ENCODE assay signal across 8 mouse cellular contexts in genomic region chr1:97659405-97659804, GRCm38 (mm10). TPM values are rescaled to one million over a fixed set of nuclear protein-coding genes. Genes with fewer than 3 reads are reported as not detected.
DNase-seq lines count a peak whose midpoint lies in the region; ATAC-seq lines count a peak whose summit lies in the region.

No protein-coding gene starts in this region.

- peaks cover 37% of the 10 kb centered on the region for H3K4me1 ChIP-seq in forebrain, embryonic 16.5 days (replicated peaks; ENCODE audit: control insufficient read depth, insufficient read depth, low read length)
- H3K4me1 ChIP-seq in stomach, embryonic 16.5 days (ENCODE audit: control insufficient read depth, insufficient read depth, low read length), result peaks cover 8% of the 10 kb centered on the region; the same call in 1 of the 2 replicates

- peak; percentile 29 for DNase-seq in CD4-positive, CD25-positive, alpha-beta regulatory T cell, adult 2 months (ENCODE audit: low read depth, low spot score)
- DNase-seq in 3T3-L1 (ENCODE audit: low read depth, low spot score), result peak; percentile 21
- DNase-seq in lung, postnatal 36 days, result peak; percentile 46
- no peak for DNase-seq in left cerebral cortex, adult 9 months (ENCODE audit: low spot score in 2 of 2)
- no peak for DNase-seq in urinary bladder, postnatal 4 days (ENCODE audit: low spot score in 2 of 2)

- no peak overlapping the region for H3K9ac ChIP-seq in forebrain, embryonic 16.5 days (replicated peaks; ENCODE audit: low read depth, low read length)
- H3K9ac ChIP-seq in stomach, embryonic 16.5 days (ENCODE audit: low read length), result 0 out of 2 replicates have a peak overlapping the region, but pooled peaks have one; percentile 9

- no peak overlapping the region for H3K27ac ChIP-seq in forebrain, embryonic 16.5 days (ENCODE audit: low read length)
- H3K27ac ChIP-seq in stomach, embryonic 16.5 days (ENCODE audit: low read length), result no peak overlapping the region

- H3K4me2 ChIP-seq in forebrain, embryonic 16.5 days (ENCODE audit: low read length), result peak overlapping the region; percentile 71
- H3K4me2 ChIP-seq in stomach, embryonic 16.5 days (ENCODE audit: low read depth, low read length), result peak overlapping the region; percentile 90

- H3K9me3 ChIP-seq in forebrain, embryonic 16.5 days (ENCODE audit: control insufficient read depth, low read length), result no peaks in the 10 kb centered on the region
- H3K9me3 ChIP-seq in stomach, embryonic 16.5 days (replicated peaks; ENCODE audit: control insufficient read depth, low read length), result no peaks in the 10 kb centered on the region

- peak overlapping the region; percentile 98 for H3K4me3 ChIP-seq in forebrain, embryonic 16.5 days (replicated peaks; ENCODE audit: low read length)
- H3K4me3 ChIP-seq in stomach, embryonic 16.5 days (replicated peaks; ENCODE audit: low read length), result peak overlapping the region; percentile 94

- no peaks in the 10 kb centered on the region for H3K36me3 ChIP-seq in forebrain, embryonic 16.5 days (ENCODE audit: control insufficient read depth, insufficient read depth)
- H3K36me3 ChIP-seq in stomach, embryonic 16.5 days (ENCODE audit: control insufficient read depth, insufficient read depth, low read length), result no peaks in the 10 kb centered on the region

- ATAC-seq in CD4-positive, CD25-positive, alpha-beta regulatory T cell, adult 4 months, result no peak
- ATAC-seq in forebrain, embryonic 16.5 days, result no peak
- ATAC-seq in stomach, embryonic 16.5 days (ENCODE audit: insufficient read depth, low FRiP score), result no peak

- H3K27me3 ChIP-seq in forebrain, embryonic 16.5 days (replicated peaks; ENCODE audit: control insufficient read depth, insufficient read depth, low read length), result no peaks in the 10 kb centered on the region
- H3K27me3 ChIP-seq in stomach, embryonic 16.5 days (ENCODE audit: control insufficient read depth, insufficient read depth, low read length), result no peaks in the 10 kb centered on the region

- WGBS in forebrain, embryonic 16.5 days, result 18% methylated on average over 7 of the region's 7 CpGs
- 70% methylated on average over 7 of the region's 7 CpGs for WGBS in stomach, embryonic 16.5 days

RNA-seq across cellular contexts. Expression of gene D1Ertd622e, which starts 2.5 kb away (rescaled TPM):
- polyA plus RNA-seq in CD4-positive, CD25-positive, alpha-beta regulatory T cell, adult 4 months (2017; shearing (Covaris generic)), result 10 to 100 TPM; 15.2 to 16.1 TPM
- polyA plus RNA-seq in forebrain, embryonic 16.5 days (2015; fragmentation: Nextera tagmentation; extraction: Ambion mirVana), result 64.9 and 65.6 TPM in 2 replicates
- polyA plus RNA-seq in stomach, embryonic 16.5 days (2015; fragmentation: Nextera tagmentation; extraction: Ambion mirVana), result 20.4 and 22.0 TPM in 2 replicates

Comparison
In these comparisons a context has a peak if more than half of its experiments do, and no peak if none do; other contexts are left out.
1. DNase-seq: peak in CD4-positive, CD25-positive, alpha-beta regulatory T cell, adult 2 months (single experiment), 3T3-L1 (single experiment) and lung, postnatal 36 days (single experiment); none in left cerebral cortex, adult 9 months (0 of 2) and urinary bladder, postnatal 4 days (0 of 2).